Mouse (Mus musculus): ENCODE measurements at regions not wholly inside any gene's neighbourhood (a gene's known extent, or its start where the extent isn't known, plus 50 kb on each side); places are given as distances from the start of the nearest gene placed in this dataset.
A peak's percentile ranks its signal among the peaks of the same experiment; 100 is the strongest.

DNA sequence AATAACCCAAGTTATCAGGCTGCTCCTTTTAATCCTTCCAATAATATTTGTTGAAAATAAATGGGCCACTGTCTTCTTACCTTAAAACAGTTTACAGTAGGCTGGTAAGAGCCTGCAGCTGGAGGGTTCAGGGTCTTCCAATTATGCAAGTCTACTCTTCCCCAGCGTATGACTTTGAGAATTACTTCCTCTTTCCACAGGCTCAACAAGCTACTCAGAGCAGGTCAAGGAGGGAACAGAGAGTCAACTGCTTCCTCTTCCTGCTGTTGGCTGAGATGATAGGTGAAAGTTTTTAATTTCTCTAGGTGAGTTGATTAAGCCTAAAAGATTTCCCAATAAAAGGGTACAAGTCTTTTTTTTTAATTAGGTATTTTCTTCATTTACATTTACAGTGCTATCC lies 176.9 kb upstream of the Nampt start:
- DNase-seq (ENCODE audit: low spot score in 2 of 2) = no peak

DNA sequence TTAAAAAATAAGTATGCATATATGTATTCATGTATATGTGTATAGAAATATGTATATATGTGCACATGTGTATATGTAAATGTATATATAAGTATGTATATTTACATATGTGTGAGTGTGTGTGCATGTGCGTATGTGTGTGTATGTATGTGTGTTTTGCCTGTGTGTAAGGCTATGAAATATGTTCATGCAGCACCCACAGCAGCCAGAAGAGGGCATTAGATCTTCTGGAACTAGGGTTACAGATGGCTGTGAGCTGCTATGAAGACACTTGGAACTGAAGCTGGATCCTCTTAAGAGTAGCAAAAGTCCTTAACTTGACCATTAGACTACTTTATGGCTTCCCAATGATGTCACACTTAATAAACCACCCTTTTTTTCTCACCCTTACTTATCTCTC lies 166.2 kb upstream of the Nampt start:
- DNase-seq (ENCODE audit: low spot score in 2 of 2) = no peak

DNA sequence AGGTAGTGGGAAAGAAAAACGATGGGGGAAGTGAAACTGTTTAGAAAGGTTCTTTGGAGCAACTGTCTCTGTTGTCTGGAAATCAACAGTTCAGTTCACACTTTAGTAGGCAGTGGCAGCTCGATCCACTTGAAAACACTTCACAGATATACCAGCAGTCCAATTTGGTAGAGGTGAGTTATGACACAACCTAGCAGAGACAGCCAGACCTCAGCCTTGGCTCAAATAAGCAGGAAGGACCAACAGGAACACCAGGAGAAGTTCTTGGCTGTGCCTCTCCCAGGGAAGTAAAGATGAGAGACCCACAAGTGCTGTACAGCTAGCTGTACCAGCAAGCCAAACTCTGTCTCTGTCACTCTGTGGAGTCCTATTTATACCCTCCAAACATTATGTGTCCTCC lies 163.2 kb upstream of the Nampt start:
- no peak for DNase-seq (ENCODE audit: low spot score in 2 of 2)

DNA sequence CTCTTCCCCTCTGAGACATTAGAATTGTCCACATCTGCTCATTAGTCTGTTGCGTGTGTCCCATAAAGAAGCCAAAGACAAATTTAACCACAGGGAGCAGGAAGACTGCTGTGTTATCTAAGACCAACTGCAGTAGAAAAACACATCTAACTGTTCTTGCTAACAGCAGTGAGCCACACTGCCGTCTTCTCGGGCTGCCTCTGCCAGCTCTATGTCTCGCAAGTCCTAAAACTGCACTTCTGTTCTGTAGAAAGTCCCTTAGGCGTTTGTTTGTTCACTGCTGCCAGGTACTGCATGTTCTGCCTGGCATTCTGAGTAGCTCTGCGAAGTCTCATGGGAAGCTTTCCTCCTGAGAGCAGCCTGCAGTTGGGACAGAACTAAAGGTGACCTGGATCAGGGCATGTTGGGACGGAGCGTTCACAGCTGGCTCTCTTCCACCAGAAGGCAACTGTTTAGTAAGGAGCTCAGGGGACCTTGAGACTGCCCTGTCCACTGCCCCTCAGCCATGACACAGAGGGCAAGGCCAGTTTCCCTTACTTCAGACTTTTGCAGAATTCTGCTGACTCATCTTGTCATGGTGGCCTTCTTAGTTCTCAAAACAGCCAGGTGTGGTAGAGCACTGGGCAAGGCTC lies 157.4 kb upstream of the Nampt start:
- DNase-seq (ENCODE audit: low spot score in 2 of 2) = peak in 1 of 2 experiments; percentile 19

DNA sequence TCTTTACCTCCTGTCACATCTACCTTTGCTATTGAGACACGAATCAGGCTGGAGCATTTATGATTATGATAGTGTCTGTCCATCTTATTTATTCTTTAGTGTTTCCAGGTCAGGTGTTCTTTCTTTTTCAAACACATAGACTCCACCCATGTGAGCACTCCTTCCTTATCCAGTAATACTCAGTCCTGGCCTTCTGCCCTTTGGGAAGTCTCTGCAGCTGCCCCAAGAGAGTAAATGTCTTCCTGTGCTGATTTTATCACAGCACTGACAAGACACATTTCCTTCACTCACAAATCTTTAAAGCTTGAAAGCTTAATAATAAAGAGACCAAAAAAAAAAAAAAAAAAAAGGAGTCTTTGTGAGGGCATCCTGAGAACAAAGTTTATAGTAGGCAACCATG lies 153.3 kb upstream of the Nampt start:
- DNase-seq (ENCODE audit: low spot score in 2 of 2) = no peak

DNA sequence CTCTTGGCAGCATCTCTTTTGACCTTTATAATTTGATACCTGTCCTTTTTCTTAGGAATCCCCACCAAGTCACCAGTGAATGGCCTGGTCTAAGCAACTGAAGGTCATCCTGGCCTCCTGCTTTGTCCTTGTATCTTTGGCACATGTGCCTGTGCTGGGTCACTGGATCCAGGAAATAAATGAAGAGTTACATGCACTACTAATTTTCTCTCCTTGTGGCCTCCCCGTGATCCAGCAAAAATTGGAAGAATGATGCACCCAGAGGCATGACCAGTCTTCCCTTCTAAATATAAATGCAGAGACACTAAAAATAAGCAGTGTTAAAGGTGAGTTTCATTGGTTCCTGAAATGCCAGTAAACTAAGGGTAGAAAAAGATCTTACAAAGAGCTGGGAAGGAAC lies 141.4 kb upstream of the Nampt start:
- DNase-seq (ENCODE audit: low spot score in 2 of 2) = no peak

DNA sequence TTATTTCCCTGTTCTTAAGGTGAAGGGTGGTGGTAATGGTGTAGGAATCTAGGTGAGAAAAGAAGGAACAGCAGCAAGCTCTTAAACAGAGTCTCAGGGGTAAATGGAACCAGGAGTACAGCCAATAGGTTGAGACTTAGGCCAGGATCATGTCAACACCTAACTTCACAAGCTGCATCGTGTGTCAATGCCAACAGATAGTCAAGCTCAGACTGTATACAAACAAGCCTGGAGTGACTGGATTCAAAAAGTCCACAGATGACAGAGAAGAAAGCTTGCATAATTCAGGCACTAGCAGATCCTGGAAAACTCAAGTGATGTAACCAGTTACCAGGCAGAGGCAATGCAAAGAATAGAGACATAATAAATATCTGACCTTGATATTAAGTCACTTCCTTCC lies 140.6 kb upstream of the Nampt start:
- no peak for DNase-seq (ENCODE audit: low spot score in 2 of 2)

DNA sequence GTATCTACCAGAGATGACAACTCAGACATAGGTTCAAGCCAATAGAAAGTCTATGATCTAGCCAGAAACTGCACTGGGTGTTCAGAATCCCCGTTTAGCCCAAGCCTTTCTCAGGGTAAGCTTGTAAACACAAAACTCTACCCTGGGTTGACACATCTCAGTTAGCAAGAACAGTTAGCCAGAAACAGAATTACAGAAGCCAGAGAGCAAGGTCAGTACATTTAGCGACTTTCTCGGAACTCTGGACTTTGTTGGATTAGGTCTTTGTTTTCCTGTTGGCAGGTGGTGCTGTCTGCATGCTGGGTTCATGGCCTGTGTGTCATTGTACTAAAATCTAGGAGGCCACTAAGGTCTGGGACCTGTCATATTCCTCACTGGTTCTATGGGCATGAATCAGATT lies 137.4 kb upstream of the Nampt start:
- DNase-seq (ENCODE audit: low spot score in 2 of 2) = no peak

DNA sequence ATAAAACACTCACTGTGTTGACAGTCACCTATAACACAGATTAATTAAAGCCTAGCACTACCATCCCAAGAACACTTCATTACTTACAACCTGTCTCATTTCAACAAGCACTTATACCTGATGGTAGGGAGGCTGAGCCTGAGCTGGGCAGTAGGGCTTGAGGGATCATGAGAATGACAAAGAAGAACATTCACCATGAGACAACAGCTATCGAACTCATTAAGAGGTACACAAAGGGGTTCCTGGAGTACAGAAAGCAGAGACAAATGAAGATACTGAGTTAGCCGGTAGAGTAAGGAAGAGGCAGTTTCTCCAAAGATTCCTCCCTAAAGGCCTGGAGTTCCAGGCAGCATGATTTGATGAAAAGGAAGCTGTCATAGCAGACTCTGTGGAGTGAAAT lies 136.0 kb upstream of the Nampt start:
- DNase-seq (ENCODE audit: low spot score in 2 of 2) = no peak

DNA sequence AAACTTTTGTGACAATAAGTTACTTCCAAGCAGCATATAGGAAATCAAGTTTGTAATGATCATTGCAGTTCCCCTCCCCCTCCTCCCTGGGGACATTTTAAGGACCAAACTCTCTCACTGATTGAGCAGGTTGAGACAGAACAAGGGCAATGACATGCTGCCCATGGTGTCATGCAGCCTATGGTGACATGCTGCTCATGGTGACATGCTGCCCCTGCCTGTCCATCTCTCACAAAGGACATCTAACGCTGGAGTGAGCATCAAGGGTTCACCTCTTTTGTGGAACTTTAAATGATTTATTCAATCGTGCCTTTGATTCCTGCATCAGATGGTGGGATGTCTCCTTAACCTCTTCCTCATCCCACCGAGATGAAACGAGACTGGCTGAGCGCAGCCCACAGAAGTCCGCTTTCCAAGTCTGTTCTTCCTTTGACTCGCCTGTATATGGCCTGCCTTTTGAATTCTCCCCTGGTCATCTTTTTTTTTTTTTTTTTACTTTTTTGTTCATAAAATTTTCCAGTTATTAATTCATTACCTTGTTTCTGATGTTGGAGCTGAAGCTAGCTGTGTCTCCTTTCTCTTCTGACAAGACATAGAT lies 133.5 kb upstream of the Nampt start:
- DNase-seq (ENCODE audit: low spot score in 2 of 2) = no peak

DNA sequence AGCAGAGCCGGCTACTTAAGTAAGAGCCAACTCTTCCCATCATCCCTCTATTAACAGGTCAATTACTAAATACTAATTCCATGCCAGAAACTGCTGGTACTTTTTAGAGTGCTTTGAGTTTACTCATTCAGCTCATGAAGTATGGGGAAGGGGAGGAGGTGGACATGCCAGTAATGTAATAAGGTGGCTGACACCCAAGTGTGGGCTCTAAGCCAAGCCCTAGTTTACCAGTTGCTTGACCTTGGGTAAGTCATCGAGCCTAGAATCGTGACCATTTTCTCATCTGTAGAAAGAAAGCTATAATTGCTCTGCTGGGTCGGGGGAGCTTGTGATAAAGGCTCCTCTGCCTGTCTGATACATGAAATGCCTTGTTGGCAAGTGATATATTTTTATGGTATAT lies 130.0 kb upstream of the Nampt start:
- DNase-seq (ENCODE audit: low spot score in 2 of 2) = no peak

DNA sequence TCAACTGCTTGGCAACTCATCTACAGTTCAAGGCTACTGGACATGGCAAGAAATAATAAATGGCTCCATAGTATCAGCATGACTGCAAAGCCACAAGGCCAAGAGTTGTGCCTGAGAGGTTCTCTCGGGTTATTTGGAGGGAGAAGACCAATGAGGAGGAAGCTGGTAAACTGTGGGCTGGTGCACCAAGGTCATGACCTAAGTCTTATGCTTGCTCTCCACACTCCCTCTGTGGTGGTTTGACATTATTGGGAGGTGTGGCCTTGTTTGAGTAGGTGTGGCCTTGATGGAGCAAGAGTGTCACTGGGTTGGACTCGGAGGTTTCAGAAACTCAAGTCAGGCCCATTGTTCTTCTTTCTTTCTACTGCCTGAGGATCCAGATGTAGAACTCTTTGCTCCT lies 129.2 kb upstream of the Nampt start:
- DNase-seq (ENCODE audit: low spot score in 2 of 2) = no peak

DNA sequence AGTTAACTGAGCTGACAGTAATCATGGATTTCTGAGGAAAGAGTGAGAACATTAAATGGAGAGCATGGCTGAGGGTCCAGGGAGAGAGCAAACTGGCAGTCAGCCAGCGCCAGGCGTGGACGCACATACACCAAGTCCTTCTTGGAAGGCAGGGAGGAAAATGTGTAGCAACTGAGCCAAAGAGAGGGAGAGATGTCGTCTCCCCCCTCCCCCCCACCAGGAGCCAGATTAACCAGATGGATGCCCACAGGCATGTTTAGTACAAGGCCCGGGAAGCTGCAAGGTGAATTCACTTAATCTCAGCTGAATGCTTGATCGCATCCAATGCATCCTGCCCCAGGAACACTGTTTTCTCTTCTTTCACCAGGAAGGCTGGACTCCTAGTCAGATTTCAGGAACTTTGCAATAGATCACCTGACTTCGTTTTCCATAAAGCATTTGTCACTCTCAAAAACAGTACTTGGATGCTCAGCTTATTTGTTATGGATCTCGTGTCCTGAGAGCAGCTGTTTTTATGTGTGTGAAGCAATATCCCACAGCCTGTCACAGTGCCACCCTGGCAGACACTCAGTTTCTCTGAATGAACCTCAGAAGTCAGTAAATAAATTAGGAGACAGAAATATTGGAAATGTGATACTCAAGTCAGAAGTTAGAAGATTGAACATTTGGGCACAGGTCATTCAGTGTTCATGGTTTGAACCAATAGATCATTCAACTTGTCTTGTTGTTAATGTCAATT lies 127.1 kb upstream of the Nampt start:
- no peak for DNase-seq (ENCODE audit: low spot score in 2 of 2)

DNA sequence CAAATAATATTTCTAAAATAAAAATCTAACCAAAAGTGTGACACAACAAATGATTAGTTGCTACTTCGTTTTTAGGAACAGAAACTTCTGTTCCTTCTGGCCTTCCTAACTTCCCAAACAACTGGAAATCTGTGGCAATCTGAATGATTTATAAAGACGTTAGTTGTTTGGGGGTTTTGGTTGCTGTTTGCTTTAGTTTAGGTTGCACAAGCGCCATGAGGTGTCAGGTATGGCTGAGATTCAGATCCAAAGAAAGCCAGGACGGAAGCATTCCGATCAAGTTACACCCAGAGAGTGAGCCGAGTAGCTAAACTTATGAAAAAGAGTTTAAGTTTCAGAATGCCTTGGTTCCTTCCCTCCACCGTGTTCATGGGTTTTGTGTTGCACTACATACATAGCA lies 126.4 kb upstream of the Nampt start:
- DNase-seq (ENCODE audit: low spot score in 2 of 2) = no peak

DNA sequence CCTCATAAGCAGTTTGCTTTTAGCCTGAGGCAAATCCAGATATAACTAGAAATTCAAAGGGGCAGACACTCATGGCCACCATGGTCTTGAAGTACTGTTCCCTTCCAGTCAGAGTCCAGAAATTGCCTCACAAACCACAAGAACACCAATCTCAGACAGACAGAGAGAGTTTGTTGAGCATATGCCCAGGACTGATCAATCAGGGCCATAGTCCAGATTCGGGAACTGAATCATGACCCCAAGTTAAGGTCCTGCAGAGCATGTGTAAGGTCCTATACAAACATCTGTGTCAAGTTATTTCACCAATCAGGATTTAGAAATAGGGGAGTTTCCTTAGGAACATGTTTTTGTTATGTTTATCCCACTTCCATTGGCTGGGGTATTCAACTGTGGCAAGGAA lies 125.7 kb upstream of the Nampt start:
- no peak for DNase-seq (ENCODE audit: low spot score in 2 of 2)

DNA sequence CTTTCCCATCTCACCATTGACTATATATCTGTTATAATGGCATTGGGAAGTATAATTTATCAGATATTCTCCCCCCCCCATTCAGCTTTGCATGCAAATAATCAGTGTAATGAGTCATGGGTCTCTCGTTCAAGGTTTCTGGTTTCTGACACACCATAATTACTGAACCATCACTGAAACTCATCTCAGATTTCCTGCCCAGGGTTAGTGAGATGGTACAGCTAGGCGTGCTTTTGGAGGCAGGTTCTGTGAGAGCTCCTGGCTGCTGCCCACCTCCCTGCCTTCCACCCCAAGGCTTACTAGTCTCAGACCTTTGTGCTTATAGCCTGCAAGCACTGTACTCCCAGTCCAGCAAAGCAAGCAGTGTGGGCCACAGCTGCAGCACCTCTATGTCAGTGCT lies 122.5 kb upstream of the Nampt start:
- DNase-seq (ENCODE audit: low spot score in 2 of 2) = no peak

DNA sequence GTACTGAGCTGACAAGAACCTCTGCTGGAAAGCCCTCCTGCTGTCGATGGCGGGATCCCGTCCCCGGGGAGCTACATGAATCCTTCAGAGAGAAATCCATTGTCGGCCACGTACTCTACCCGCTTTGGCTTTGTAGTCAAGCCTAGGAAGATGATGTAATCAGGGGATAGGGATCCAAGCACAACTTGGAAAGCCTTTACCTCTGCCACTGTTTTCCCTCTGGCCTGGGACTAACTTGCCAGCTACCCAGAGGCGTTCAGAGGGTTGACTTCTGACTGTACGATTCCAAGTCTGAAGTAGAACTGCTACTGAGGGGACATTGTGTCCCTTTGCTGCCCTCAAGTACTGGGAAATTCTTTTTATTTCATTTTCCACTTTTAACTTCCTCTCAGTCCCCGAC lies 110.2 kb upstream of the Nampt start:
- DNase-seq (ENCODE audit: low spot score in 2 of 2) = no peak

DNA sequence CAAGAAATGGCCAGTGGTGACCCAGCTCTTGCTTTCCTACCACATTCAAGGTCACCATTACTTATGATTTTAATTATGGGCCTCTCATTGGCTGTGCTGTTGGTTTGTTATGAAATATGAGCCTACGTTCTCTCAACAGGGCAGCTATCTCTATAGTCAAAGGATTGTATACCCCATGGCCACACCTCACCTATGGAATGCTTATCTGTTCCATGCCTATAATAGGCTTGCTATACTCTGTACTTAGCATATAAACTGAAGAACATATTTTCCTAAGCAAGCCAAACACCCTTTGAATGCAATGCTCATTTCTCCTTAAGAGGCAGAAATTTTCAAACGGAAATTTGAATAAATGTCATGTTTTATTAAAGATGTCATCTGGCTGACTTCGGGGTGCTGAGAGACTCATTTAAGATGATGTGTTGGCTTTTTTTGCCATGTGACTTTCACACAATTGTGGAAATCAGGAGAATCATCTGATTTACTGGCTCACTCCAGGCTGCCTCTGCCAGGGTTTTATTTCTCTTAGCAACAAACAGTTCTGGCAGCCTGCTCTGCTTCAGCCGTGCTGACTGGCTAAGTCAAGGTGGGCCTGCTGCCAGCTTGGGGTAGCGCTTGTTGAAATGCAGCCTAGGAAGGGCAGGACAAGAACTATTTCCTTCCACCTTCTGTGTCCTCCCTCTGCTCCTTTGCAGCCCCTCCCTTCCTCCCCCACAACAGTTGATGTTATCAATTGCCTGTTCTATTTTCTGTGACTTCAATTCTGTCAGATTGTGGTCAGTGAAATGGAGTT lies 102.0 kb upstream of the Nampt start:
- peak; percentile 15 to 80 for DNase-seq (ENCODE audit: low spot score in 2 of 2)

DNA sequence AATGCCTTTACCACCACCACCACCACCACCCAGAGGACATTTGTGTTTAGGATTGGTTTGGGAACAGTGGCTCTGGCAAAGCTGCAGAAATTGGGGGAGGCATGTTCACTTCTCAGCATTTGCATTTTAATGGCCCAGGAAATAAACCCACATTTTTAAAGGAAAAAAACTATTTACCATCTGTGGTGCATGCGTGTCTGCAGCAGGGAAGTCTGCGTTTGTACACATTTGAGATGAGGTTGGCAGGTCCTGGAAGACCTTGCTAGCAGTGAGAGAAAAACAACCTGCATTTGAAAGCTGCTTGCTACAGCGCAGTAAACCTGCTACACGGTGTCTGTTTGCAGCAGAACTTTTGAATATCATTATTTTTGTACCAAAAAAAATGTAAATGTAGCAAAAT lies 100.1 kb upstream of the Nampt start:
- DNase-seq (ENCODE audit: low spot score in 2 of 2) = no peak

DNA sequence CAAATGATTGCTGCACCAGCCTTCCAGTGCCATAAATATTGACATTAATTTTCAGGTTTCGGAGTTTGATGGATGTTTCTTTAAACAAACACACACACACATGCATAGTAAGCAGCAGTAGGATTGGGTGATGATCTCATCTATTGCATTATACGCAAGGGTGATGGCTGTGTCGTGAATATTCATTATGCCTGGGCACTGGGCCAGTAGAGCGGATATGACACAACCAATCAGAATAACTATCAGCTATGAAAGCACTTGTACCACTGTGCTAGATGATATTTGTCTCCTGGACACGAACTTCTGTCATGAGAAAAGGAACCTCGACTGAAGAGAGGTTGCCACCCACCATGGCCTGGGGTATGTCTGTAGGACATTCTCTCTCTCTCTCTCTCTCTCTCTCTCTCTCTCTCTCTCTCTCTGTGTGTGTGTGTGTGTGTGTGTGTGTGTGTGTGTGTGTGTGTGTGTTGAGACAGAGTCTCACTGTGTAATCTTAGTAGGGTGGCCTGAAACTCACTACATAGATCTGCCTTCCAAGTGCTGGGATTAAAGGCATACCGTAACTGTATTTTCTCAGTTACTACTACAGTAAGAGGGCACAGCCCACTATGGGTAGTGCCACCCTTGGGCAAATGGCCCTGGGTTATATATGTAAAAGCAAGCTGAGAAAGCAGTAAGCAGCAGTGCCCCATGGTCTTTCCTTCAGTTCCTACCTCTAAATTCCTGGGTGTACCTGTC lies 94.7 kb upstream of the Nampt start:
- DNase-seq (ENCODE audit: low spot score in 2 of 2) = peak in 1 of 2 experiments; percentile 28

DNA sequence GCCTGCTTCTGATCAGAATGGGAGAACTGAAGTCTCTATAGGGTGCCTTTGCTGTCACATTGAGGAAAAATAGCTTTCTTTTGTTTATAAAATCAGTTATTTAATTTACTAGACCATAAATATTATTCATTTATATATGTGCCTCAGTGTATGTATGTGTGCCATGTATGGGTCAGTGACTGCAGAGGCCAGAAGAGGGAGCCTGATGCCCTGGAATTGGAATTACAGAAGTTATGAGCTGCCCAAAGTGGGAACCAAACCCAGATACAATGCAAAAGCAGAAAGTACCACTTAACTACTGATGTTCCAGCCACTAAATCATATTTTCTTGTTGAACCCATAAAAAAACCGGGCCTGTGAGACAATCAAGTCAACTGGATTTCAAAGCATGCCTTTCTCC lies 91.8 kb upstream of the Nampt start:
- no peak for DNase-seq (ENCODE audit: low spot score in 2 of 2)

DNA sequence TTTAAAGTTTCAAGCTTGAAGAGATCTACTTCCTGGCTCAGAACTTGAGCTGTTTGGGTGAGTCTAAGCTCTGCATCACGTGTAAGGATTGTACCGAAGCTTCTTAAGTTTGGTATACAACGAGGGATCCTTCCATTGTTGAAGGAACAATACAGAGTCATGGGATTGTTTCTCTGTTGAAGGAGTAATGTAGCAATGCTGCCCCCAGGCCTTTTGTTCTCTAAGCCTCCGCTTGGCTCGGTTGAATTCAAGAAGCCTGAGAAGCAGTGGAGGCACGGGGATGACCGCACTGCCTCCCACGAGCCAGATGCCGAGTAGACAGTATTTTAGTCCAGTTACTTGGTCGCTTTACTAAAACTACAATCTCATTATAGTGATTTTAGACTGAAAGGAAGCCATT lies 90.9 kb upstream of the Nampt start:
- DNase-seq (ENCODE audit: low spot score in 2 of 2) = peak in 1 of 2 experiments; percentile 40
